Mouse (Mus musculus) splenic B cell, adult 2 months (primary cell): ENCODE data around the gene Vapb.

ENCODE experiments used
- DNase-seq: peaks from one replicate; pipeline ENCODE4 v3.0.0-alpha.2; 2011; ENCODE audit warnings: low read depth, low spot score
- H3K27me3 ChIP-seq: 2 replicates; pipeline ENCODE4 v1.6.1; 2012; ENCODE audit warnings: mild to moderate bottlenecking, low read length, moderate library complexity, mixed read lengths; ENCODE audit not compliant: control insufficient read depth, poor library complexity, insufficient read depth, severe bottlenecking
- H3K36me3 ChIP-seq: 2 replicates; pipeline ENCODE4 v1.6.1; 2012; ENCODE audit warnings: mild to moderate bottlenecking, low read length, moderate library complexity, mixed read lengths; ENCODE audit not compliant: control insufficient read depth, poor library complexity, insufficient read depth, severe bottlenecking

Gene Vapb

GRCm38 (mm10) chr2:173760607-173761006, 23.3 kb downstream of the Vapb start:
- H3K27me3 ChIP-seq, result no peaks in the 10 kb centered on the region
- DNase-seq, result no peak
- H3K36me3 ChIP-seq, result peaks cover 2% of the 10 kb centered on the region; the same call in 1 of the 2 replicates

DNA sequence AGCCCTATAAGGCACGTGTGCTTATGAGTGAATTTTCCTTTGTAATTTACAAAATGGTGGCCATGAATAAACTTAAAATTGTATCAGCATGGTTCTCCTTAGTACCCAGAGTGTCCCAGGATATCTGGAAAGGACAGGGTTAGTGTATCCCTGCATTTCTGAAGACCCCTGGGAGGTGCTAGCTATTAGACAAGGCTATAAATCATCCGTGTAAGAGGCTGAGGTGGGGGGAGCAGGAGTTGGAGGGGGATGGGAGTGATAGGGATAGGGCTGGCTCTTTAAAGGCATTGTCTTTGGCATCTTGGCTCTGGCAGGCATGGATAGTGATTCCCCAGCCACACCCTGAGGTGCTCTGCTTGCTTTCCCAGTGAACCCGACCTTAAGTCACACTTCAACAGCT, 27.3 kb downstream of the Vapb start:
- no peaks in the 10 kb centered on the region for H3K27me3 ChIP-seq
- no peak for DNase-seq

GRCm38 (mm10) chr2:173767959-173768595, 30.8 kb downstream of the Vapb start:
- DNase-seq, result no peak
- peaks cover 2% of the 10 kb centered on the region; the same call in 1 of the 2 replicates for H3K36me3 ChIP-seq
- H3K27me3 ChIP-seq, result no peaks in the 10 kb centered on the region

More for the DNA sequence above, 27.3 kb downstream of the Vapb start:
- peaks cover 4% of the 10 kb centered on the region; the same call in 1 of the 2 replicates for H3K36me3 ChIP-seq

DNA sequence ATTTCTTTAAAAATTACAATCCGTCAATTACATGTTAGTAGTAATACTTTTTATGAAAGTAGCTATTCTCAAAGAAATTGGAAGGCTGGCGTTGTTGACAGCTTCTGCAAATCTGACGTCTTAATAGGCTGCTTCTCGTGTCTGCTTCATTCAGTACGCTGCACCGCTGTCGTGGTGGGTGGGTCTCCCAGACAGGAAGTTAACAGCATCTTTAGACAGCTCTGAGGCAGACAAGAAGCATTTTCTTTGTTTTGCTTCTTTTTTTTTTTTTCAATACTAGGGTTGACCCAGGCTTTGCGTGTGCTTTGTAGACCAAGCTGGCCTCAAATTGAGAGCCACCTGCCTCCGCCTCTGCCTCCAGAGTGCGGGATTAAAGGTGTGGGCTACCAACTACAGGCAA, 31.9 kb downstream of the Vapb start:
- peak; percentile 12 for DNase-seq
- Histone ChIP-seq H3K36me3 (peaks cover 2% of the 10 kb centered on the region; the same call in 1 of the 2 replicates), H3K27me3 (no peaks in the 10 kb centered on the region)

- DNase-seq, result no peak
- H3K27me3 ChIP-seq, result no peaks in the 10 kb centered on the region
- peaks cover 2% of the 10 kb centered on the region; the same call in 1 of the 2 replicates for H3K36me3 ChIP-seq
These were observed 33.3 kb downstream of the Vapb start for GRCm38 (mm10) chr2:173770620-173771019.

DNA sequence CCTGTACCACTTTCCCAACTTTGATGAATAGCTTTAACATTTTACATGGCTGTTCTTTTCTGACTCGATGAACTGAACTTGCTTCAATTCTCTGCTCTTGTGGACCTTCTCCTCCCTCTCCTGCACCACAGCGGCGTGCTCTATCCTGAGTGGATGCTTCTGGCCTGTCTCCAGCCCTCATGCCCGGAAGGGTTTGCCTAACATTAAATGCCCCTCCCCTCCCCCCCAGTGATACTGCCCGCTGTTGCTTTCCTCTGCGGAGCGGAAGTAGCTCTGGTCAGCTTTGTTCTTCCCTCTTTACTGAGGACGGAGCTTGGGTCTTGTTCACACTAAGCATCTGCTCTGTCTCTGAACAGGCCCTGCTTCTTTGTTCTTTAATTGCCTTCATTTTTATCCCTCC, 34.4 kb downstream of the Vapb start:
- Histone ChIP-seq H3K27me3 (no peaks in the 10 kb centered on the region), H3K36me3 (no peaks in the 10 kb centered on the region; the same call in 1 of the 2 replicates)
- no peak for DNase-seq

GRCm38 (mm10) chr2:173775556-173775955, 38.2 kb downstream of the Vapb start:
- DNase-seq, result no peak
- peaks cover 11% of the 10 kb centered on the region for H3K36me3 ChIP-seq
- no peaks in the 10 kb centered on the region for H3K27me3 ChIP-seq

- no peak for DNase-seq
- Histone ChIP-seq H3K27me3 (no peaks in the 10 kb centered on the region), H3K36me3 (peaks cover 11% of the 10 kb centered on the region)
These were observed 38.8 kb downstream of the Vapb start for GRCm38 (mm10) chr2:173776108-173776507.

GRCm38 (mm10) chr2:173780931-173781330, 43.6 kb downstream of the Vapb start:
- no peak for DNase-seq
- no peaks in the 10 kb centered on the region for H3K27me3 ChIP-seq
- peaks cover 11% of the 10 kb centered on the region for H3K36me3 ChIP-seq

GRCm38 (mm10) chr2:173784366-173784765, 47.1 kb downstream of the Vapb start:
- peak; percentile 62 for DNase-seq
- Histone ChIP-seq H3K27me3 (no peaks in the 10 kb centered on the region), H3K36me3 (peaks cover 3% of the 10 kb centered on the region; the same call in 1 of the 2 replicates)

DNA sequence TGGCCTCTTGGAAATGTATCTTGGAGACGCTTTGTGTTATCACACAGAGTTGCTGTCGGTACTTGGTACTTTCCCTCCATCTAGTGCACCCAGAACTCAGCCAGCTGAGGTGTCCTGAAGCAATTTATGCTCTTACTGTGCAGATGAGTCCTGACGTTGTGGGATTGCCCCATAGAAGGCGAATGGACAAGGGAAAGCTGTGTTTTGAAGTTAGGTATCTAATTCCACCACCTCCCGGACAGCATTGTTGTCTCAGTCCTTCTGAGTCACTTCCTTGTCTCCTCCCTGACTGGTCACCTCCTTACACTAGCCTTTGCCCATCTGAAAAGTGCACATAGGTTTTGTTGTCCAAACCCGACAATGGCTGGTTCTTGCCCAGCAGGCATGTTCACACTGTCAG, 47.6 kb downstream of the Vapb start:
- no peaks in the 10 kb centered on the region for H3K27me3 ChIP-seq
- peaks cover 2% of the 10 kb centered on the region; the same call in 1 of the 2 replicates for H3K36me3 ChIP-seq
- no peak for DNase-seq

- DNase-seq, result no peak
- no peaks in the 10 kb centered on the region for H3K36me3 ChIP-seq
- H3K27me3 ChIP-seq, result no peaks in the 10 kb centered on the region
These were observed 52.9 kb downstream of the Vapb start for GRCm38 (mm10) chr2:173789945-173790804.

DNA sequence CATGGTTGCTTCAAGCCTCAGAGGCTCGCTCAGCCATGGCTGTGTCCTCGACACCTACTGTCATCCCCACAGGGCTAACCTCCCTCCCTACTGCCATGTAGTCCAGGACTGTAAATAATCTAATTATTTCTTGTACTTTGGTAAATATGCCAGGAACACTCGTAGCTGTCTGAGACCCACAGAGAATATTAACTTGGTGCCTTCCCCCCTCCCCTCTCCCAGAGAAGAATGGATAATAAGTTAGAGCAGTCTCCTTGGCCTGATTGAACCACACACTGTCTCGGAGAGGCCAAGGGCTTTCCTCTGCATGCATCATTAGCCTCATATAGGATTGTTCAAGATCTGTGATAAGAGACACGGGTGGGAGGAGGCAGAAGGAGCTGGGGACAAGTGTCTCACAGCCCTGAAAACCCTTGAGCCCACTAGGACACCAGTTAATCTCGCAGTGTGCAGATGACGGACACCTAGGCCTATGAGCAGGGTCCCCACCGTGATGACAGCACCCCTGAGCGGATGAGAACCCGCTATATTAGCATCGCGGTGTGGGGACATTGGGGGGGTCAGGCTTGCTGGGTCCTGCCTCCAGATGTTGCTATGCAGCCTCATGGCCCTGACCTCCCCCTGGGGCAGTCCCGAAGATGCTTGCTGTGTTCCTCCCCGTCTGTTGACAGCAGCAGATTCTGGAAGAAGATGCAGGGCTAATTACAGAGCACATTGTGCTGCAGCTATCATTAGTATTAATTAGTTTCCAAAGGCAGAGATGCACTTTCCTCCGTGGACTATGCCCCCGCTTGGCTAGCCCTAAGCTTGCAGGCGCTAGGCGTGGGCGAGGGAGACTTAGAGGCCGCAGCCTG, 54.8 kb downstream of the Vapb start:
- no peak for DNase-seq
- Histone ChIP-seq H3K27me3 (no peaks in the 10 kb centered on the region), H3K36me3 (no peaks in the 10 kb centered on the region)

- no peak for DNase-seq
- H3K36me3 ChIP-seq, result no peaks in the 10 kb centered on the region
- no peaks in the 10 kb centered on the region for H3K27me3 ChIP-seq
These were observed 56.7 kb downstream of the Vapb start for GRCm38 (mm10) chr2:173794018-173794417.
